Mouse (Mus musculus): ENCODE measurements around the gene Ube2n.

Ube2n gene

GRCm38 (mm10) chr10:95560394-95560983 lies 45.5 kb downstream of the Ube2n start:
- no peak for DNase-seq (ENCODE audit: low read depth)

GRCm38 (mm10) chr10:95561616-95562015 lies 46.7 kb downstream of the Ube2n start:
- DNase-seq (ENCODE audit: low read depth): no peak

- DNase-seq (ENCODE audit: low read depth): no peak
Measured at GRCm38 (mm10) chr10:95562395-95562794, 47.5 kb downstream of the Ube2n start.

- DNase-seq (ENCODE audit: low read depth): peak; percentile 64
Measured at GRCm38 (mm10) chr10:95562859-95563841, 48.2 kb downstream of the Ube2n start.

GRCm38 (mm10) chr10:95563851-95564845 lies 49.2 kb downstream of the Ube2n start, which contains the start of gene Nudt4:
Nudt4 (minus strand) TSS chr10:95564146.
- DNase-seq (ENCODE audit: low read depth): peak; percentile 94

- DNase-seq (ENCODE audit: low read depth): peak; percentile 69
Measured at GRCm38 (mm10) chr10:95565156-95565854, 50.4 kb downstream of the Ube2n start.

GRCm38 (mm10) chr10:95566786-95567185 lies 51.8 kb downstream of the Ube2n start:
- DNase-seq (ENCODE audit: low read depth): no peak

- no peak for DNase-seq (ENCODE audit: low read depth)
Measured at GRCm38 (mm10) chr10:95567550-95567949, 52.6 kb downstream of the Ube2n start.

- no peak for DNase-seq (ENCODE audit: low read depth)
Measured at GRCm38 (mm10) chr10:95568016-95568415, 53.1 kb downstream of the Ube2n start.

- DNase-seq (ENCODE audit: low read depth): no peak
Measured at GRCm38 (mm10) chr10:95569441-95569840, 54.5 kb downstream of the Ube2n start.

- DNase-seq (ENCODE audit: low read depth): no peak
Measured at GRCm38 (mm10) chr10:95574994-95575393, 60.0 kb downstream of the Ube2n start.

GRCm38 (mm10) chr10:95575839-95576380 lies 61.0 kb downstream of the Ube2n start:
- DNase-seq (ENCODE audit: low read depth): no peak

GRCm38 (mm10) chr10:95576876-95577566 lies 62.1 kb downstream of the Ube2n start:
- DNase-seq (ENCODE audit: low read depth): no peak

- DNase-seq (ENCODE audit: low read depth): no peak
Measured at GRCm38 (mm10) chr10:95577567-95577950, 62.6 kb downstream of the Ube2n start.

GRCm38 (mm10) chr10:95585554-95585953 lies 70.6 kb downstream of the Ube2n start:
- no peak for DNase-seq (ENCODE audit: low read depth)

- DNase-seq (ENCODE audit: low read depth): no peak
Measured at GRCm38 (mm10) chr10:95587509-95588220, 72.7 kb downstream of the Ube2n start.

- no peak for DNase-seq (ENCODE audit: low read depth)
Measured at GRCm38 (mm10) chr10:95589196-95589595, 74.3 kb downstream of the Ube2n start.

GRCm38 (mm10) chr10:95590196-95590595 lies 75.3 kb downstream of the Ube2n start:
- no peak for DNase-seq (ENCODE audit: low read depth)

- DNase-seq (ENCODE audit: low read depth): no peak
Measured at GRCm38 (mm10) chr10:95591257-95591656, 76.3 kb downstream of the Ube2n start.

GRCm38 (mm10) chr10:95594414-95594813 lies 79.5 kb downstream of the Ube2n start:
- no peak for DNase-seq (ENCODE audit: low read depth)
